Mouse (Mus musculus) small intestine, adult 2 months (tissue): ENCODE data around the gene Foxp1.

ENCODE experiments used
- CTCF ChIP-seq: fragments of 200-500 bp; IDR thresholded peaks from 2 replicates; pipeline ENCODE4 v1.5.1; 2012; ENCODE audit warnings: low read depth, mild to moderate bottlenecking, control low read depth, inconsistent platforms, low read length, moderate library complexity, mixed read lengths; ENCODE audit not compliant: insufficient replicate concordance, insufficient read length; ENCODE audit errors: extremely low read depth
- POLR2A ChIP-seq: fragments of 200-500 bp; IDR thresholded peaks from 2 replicates; pipeline ENCODE4 v1.6.1; 2012; ENCODE audit warnings: low read depth, mild to moderate bottlenecking, control low read depth, inconsistent platforms, low read length, moderate library complexity

GRCm38 (mm10) chr6:99340902-99341301 lies 181.6 kb downstream of the Foxp1 start:
- TF ChIP-seq CTCF (no peak), POLR2A (no peak)
